Mouse (Mus musculus) kidney, embryonic 15.5 days (tissue): Measurements from ENCODE around the gene Hrg. TPM values are rescaled to one million over a fixed set of nuclear protein-coding genes. Genes with fewer than 3 reads are reported as not detected.
"Not testable (repeated sequence)": the region's sequence is repeated elsewhere in the genome, so short reads cannot be mapped to it uniquely, and the experiment has no call there.

Experiments
- ATAC-seq: fragments of 200-750 bp; cut with Nextera tagmentation; replicated peaks from 2 replicates; pipeline ENCODE4 v1.8.0; 2017; ENCODE audit warnings: moderate TSS enrichment; ENCODE audit not compliant: low FRiP score
- H3K27ac ChIP-seq: fragments of 300-500 bp; sonication (generic); 2 replicates; pipeline ENCODE4 v1.5.1; 2015; ENCODE audit warnings: mild to moderate bottlenecking, inconsistent platforms
- H3K27me3 ChIP-seq: fragments of 300-500 bp; sonication (generic); 2 replicates; pipeline ENCODE4 v1.6.1; 2015; ENCODE audit warnings: inconsistent platforms
- H3K36me3 ChIP-seq: fragments of 300-500 bp; sonication (generic); 2 replicates; pipeline ENCODE4 v1.6.1; 2015; ENCODE audit warnings: inconsistent platforms
- H3K4me1 ChIP-seq: fragments of 300-500 bp; sonication (generic); 2 replicates; pipeline ENCODE4 v1.6.1; 2015; ENCODE audit warnings: inconsistent platforms
- H3K4me2 ChIP-seq: fragments of 300-500 bp; sonication (generic); 2 replicates; pipeline ENCODE4 v1.6.1; 2015; ENCODE audit warnings: moderate library complexity, mild to moderate bottlenecking, inconsistent platforms
- H3K4me3 ChIP-seq: fragments of 300-500 bp; sonication (generic); replicated peaks from 2 replicates; pipeline ENCODE4 v1.5.1; 2015; ENCODE audit warnings: mild to moderate bottlenecking, inconsistent platforms
- H3K9ac ChIP-seq: fragments of 300-500 bp; sonication (generic); 2 replicates; pipeline ENCODE4 v1.6.1; 2015; ENCODE audit warnings: mild to moderate bottlenecking, inconsistent platforms
- H3K9me3 ChIP-seq: fragments of 300-500 bp; sonication (generic); replicated peaks from 2 replicates; pipeline ENCODE4 v1.6.1; 2016; ENCODE audit warnings: inconsistent platforms
- WGBS: fragments of 180-500 bp; shearing (Covaris S2); methylation state at CpG from one replicate; pipeline ENCODE4 v1.1.7; 2015; ENCODE audit warnings: mixed read lengths; 5-methylcytosine and 5-hydroxymethylcytosine counted together
- polyA plus RNA-seq: library from polyadenylated mRNA; unstranded; fragments of >200 nt; fragmentation: Nextera tagmentation; extraction: Ambion mirVana; gene quantifications from 2 replicates; pipeline ENCODE4 v1.2.1, GENCODE M21; 2015

The Hrg gene
- polyA plus RNA-seq, 1 experiment from 2014 or later, result not detected

DNA sequence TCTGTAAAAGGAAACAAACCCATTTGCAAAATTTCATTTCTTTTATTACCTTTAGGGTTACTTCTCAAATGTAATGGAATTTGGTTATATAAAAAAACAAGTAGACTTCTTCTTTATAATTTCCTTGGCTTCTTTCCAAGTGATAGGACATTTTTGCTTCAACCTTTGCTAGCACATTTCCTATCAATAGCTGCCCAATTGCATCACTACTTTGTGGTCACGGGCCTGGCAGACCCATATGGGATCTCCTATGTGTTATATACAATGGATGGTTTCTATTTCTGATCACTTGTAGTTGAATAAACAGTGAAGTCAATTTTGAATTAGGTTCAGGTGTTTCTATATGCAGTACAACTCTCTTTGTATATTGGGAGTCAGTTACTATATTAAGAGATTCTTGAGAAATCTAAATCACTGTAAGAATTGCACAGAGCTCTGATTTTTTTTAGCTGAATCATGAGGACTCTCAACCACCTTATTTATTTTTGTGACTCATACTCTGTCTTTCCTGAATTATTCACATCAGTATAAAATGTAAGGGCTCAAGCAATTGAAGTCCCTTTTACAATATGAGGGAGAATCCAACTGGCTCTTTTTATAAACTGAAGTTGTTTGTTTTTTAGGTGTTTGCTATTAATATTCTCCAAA lies 16.6 kb downstream of the Hrg start:
- H3K27ac ChIP-seq, result no peak overlapping the region
- H3K9me3 ChIP-seq, result no peaks in the 10 kb centered on the region
- no peaks in the 10 kb centered on the region for H3K27me3 ChIP-seq
- no peak for ATAC-seq
- H3K4me2 ChIP-seq, result no peak overlapping the region
- WGBS, result 67% methylated on average over 1 of the region's 1 CpGs
- no peaks in the 10 kb centered on the region for H3K36me3 ChIP-seq
- H3K4me1 ChIP-seq, result no peaks in the 10 kb centered on the region
- H3K4me3 ChIP-seq, result no peak overlapping the region
- H3K9ac ChIP-seq, result no peak overlapping the region

DNA sequence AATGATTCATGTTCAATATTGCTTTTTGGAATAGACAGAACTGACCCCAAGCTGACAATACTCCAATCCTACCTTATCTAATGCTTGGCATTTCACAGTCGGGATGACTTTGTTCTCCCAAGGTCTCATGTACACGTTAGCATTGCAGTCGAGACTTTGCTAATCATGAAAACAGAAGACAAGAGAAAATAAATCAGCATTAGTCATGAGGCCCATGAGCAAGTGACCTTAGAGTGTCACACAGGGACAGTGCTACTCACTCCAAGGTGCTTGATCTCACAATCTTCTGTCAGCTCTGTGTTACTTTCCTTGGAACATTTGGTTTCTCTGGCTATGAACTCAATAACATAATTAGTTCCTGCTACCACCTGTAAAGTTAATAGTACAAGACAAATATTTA lies 46.1 kb downstream of the Hrg start:
- ATAC-seq, H3K4me1 ChIP-seq, H3K27me3 ChIP-seq, H3K4me3 ChIP-seq, H3K9me3 ChIP-seq, H3K9ac ChIP-seq, H3K4me2 ChIP-seq, H3K27ac ChIP-seq, H3K36me3 ChIP-seq: not testable (repeated sequence)
- 74% methylated on average over 3 of the region's 3 CpGs for WGBS

Other genes with a start within 250 kb of the Hrg start
- 0.19 and 0.25 TPM in 2 replicates for gene Crygs, start 139.5 kb upstream of the Hrg start, polyA plus RNA-seq
- 33.3 and 34.7 TPM in 2 replicates for gene Tbccd1, start 93.4 kb upstream of the Hrg start, polyA plus RNA-seq
- gene Dnajb11, start 93.2 kb upstream of the Hrg start, polyA plus RNA-seq, result 118 and 124 TPM in 2 replicates
- gene Ahsg, start 59.8 kb upstream of the Hrg start, polyA plus RNA-seq, result 10.8 and 32.4 TPM in 2 replicates
- gene Fetub, start 32.7 kb upstream of the Hrg start, polyA plus RNA-seq, result 0.29 and 0.54 TPM in 2 replicates
- gene Kng2, start 78.4 kb downstream of the Hrg start, polyA plus RNA-seq, result 9.3 and 9.7 TPM in 2 replicates
- gene Kng1, start 106.8 kb downstream of the Hrg start, polyA plus RNA-seq, result 4.8 and 9.2 TPM in 2 replicates
- 217 and 225 TPM in 2 replicates for gene Eif4a2, start 156.4 kb downstream of the Hrg start, polyA plus RNA-seq
- 125 and 132 TPM in 2 replicates for gene Rfc4, start 176.7 kb downstream of the Hrg start, polyA plus RNA-seq
- not detected in 2 replicates for gene Adipoq, start 195.5 kb downstream of the Hrg start, polyA plus RNA-seq